Mouse (Mus musculus) kidney, adult 8-10 months (tissue): ENCODE data around the gene Spaca5.

Experiments
- DNase-seq, 2 experiments: peaks; one replicate each; pipeline ENCODE4 v3.0.0; 2022

The Spaca5 gene

DNA sequence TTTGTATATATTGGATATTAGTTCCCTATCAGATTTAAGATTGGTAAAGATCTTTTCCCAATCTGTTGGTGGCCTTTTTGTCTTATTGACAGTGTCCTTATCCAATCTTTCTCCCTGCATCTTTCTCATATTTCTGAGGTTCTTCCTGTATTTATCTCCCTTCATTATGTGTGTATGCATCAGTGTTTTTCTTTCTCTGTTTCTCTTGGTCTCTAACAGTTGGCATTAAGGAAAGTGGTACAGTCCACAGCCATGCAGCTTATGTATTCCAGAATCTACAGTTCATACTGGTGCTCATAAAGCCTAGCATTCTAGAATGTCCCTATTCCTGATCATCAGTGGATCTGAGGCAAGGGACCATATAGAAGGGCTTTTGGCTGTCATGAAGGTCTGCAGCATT lies at the start of gene Spaca5:
Gene Spaca5 (plus strand): TSS at position 301 of the 400 bp plus-strand sequence.
- DNase-seq, result no peak

DNA sequence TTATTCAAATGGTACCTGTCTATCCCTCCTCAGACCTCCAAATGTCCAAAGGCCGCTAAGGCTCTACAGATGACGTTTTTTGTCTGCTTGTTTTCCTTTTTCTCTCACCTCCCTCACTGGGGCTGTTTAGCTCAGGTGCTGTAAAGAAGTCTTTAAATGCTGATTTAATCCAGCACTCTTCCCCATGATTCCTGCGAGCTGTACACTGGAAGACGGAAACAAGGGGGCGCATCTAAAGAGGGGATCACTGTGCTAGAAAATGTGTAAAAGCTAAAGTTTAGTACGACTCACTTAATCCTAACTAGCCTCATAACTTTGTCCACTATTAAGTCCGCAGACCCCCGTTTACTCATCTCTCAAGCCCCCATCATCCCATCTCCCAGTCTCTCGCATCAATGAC lies 6.7 kb upstream of the Spaca5 start:
- peak in 1 of 2 experiments; percentile 4 for DNase-seq

DNA sequence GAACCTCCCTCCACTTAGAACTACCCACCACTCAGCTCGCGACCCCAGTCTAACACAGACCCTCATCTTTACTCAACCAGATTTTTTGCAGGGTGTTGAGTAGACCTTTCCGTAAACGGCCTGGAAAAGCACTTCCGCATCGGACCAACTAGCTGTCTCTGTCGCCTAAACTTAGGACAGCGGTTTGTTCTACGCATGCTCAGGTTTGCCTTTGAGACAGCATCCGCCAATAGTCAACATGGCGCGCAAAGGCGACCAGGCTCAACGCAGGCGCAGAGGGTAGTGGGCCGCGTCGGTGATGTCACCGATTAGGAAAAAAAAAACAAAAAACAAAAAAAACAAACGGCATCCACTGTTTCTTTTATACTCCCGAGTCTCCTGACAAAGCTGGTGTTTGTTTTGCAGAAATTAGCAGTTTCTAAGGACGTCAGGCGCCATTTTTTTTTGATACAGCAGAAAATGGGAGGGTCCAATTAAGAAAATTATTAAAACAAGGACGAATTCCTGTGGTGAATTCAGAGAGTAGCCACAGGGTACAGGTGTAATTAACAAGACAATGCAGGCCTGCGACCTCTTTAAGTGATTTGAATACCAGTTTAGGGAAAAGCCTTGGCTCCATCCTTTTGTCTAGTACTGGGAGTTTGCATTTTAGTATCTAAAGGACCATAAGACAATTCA lies 6.2 kb upstream of the Spaca5 start, which contains the start of gene Zfp182:
Gene Zfp182 (minus strand): TSS at position 451 of the 678 bp plus-strand sequence.
- peak; percentile 75 to 76 for DNase-seq

DNA sequence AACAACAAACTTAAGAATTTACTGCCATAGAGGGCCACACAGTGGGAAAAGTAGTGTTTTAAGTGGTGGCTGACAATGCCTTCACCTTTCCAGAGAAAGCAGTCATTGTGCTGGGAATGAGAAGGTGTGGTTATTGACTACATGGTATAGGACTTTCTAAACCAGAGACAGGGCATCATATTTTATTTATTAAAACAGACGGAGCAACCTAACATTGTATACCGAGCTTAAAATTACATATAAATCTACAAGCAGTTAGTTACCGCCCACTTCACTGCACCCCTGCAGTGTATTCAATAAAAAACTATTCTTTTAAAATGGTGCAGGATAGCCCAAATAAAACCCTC lies 5.7 kb upstream of the Spaca5 start:
- no peak for DNase-seq

DNA sequence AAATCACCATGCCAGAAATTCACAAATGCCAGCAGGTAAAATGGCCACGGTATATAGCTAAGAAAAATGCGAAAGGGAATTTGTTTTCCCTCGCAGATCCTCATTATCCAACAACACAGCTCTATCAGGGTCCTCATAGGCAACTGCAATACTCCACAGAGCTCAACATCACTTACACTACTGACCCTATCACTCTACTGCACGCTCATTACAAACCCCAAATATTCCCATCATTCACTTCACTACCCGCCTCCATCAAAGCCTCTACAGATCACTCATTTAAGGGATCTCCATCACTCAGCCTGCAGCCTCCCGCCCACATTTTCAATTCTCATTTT lies 20.4 kb downstream of the Spaca5 start:
- DNase-seq, result no peak

DNA sequence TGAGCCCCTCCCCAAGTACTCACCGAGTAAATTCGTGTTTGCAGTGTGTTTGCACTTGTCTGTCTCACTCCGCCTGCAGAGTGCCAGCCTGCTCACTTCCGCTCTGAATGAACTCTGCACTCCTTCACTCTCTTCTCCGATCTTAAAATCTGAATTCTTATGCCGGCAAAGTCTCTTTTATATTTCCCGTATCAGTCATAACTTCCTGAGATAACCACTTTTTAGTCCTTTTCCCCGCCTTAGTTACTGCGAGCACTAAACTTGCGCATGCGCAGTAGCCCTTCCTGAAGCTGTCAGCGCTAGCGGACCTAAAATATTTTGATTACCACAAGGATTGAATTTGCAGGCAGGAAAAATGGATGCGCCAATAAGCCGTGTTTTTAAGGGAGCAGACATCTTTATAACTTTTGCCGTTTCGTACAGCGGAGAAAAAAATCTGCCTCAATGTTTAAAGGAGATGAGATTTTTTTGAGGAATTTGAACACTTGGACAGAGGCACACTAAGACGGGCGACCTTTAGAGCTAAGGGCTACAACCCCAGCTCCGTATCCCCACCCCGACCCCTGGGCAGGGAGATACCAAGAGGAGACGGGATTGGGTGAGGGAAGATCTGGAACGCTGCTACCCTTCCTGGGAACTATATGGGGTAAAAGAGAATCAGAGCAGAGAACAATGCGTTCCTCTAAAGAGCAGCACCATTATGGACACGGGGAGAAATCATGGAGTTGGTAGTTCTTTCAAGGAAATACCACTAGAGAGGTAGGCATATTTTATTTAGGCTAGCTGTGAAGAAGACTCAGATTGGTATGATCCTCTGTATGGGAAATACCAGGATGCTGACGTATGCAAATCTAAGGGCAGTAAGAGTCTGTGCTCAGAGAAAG lies 21.0 kb downstream of the Spaca5 start, which contains the start of gene Zfp300:
Gene Zfp300 (minus strand): TSS at position 545 of the 884 bp plus-strand sequence.
- peak; percentile 52 to 56 for DNase-seq

DNA sequence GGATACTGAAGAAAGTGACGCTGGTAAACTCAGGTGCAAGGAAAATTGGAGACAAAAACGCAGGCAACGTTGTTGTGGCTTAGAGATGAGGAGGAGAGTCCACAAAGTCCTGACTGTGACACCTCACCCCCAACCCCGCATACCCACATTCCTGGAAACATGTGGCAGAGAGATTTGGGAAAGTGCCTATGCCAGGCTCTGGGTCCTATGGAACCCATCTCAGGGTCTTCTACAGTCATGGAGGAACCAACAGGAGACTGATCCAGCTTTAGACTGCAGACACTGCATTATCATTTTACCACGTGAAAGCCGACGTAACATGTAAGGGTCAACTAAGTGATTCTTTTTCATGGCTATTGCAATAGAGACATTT lies 21.6 kb downstream of the Spaca5 start:
- DNase-seq, result no peak

DNA sequence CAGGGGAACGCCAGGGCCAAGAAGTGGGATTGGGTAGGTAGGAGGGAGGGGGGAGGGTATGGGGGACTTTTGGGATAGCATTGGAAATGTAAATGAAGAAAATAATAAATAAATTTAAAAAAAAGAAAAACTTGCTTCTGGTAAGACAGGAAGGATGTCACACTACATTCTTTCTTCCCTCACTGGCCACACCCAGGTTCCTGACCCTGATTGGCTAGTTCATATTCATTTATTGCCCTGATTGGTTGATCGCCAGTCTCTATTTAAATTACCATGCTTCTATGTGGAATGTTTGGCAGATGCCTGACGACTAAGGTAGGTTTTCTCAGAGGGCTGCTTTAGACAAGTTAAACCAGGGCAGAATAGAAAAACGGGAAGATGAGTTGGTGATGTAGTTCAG lies 47.3 kb downstream of the Spaca5 start, which contains the start of gene Ssxa1:
Gene Ssxa1 (plus strand): TSS at position 301 of the 400 bp plus-strand sequence.
- no peak for DNase-seq
